Mouse (Mus musculus): ENCODE measurements around the gene Treml4. TPM values are rescaled to one million over a fixed set of nuclear protein-coding genes. Genes with fewer than 3 reads are reported as not detected.

The Treml4 gene
- polyA plus RNA-seq, 1 experiment from 2014 or later, result 0.79 TPM

DNA sequence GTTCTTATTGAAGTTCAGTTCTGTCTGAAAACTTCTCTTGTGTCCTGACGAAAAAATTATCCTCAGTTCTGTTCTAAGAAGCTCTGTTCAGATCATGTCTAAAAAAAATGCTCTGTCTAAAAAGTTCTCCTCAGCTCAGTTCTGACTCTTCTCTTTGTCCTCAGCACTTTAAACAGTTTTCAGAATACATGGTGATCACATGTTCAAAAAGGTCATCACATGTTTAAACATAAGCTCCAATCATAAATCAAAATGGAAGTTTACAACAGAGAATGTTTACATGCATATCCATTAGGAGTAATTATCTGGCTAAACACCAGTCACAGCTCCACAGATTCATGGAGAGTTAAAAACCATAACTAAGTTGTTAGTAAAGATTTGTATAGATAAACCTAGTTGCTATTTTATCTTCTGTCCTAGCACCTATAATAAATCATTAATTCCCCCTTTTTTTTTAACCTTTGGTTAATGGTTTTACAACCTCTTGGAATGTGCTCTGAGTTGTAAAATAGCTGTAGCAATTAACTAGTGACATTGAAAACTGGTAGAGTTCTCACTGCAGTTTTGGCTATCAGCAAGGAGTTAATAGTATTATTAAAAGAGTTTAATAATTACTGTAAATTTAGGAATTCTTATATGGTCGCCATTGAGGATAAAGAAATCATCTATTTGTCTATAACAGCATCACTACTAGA, 2.7 kb downstream of the Treml4 start:
- 56% methylated on average over 2 of the region's 2 CpGs for WGBS (ENCODE audit: insufficient replicate concordance)
- Histone ChIP-seq H3K4me2 (no peak overlapping the region), H3K4me3 (ENCODE audit: low read depth, low read length) (no peak overlapping the region), H3K9me3 (replicated peaks; ENCODE audit: control insufficient read depth, low read length) (no peaks in the 10 kb centered on the region), H3K4me1 (ENCODE audit: control insufficient read depth, insufficient read depth, low read length) (no peaks in the 10 kb centered on the region), H3K36me3 (ENCODE audit: control insufficient read depth, insufficient read depth, low read length) (no peaks in the 10 kb centered on the region), H3K9ac (ENCODE audit: low read depth, low read length) (no peak overlapping the region), H3K27me3 (ENCODE audit: control insufficient read depth, insufficient read depth, low read length) (0 out of 2 replicates have a peak, but pooled peaks cover 3% of the 10 kb centered on the region), H3K27ac (ENCODE audit: low read depth, low read length) (no peak overlapping the region)
- no peak for ATAC-seq (replicated peaks; ENCODE audit: insufficient number of reproducible peaks, low FRiP score, low TSS enrichment)

DNA sequence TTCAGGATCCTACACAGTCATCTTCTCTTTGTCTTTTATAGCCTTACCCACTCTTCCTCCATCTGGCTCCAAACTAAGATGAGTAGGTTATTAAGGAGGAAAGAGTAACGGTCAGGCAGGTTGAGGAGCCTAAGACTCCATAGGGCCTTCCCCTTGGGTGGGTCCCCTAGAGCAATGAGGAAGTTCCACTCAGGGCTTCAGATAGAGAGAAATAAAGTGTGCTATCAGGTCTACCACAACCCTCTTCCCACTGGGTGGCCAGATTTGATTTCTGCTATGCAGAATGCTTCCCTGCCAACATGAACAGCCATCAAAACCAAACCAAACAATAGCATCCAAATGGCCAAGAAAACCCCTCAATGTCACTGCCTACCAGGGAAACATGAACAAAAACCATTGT, 3.5 kb downstream of the Treml4 start:
- 86% methylated on average over 1 of the region's 1 CpGs for WGBS (ENCODE audit: insufficient replicate concordance)
- Histone ChIP-seq H3K36me3 (ENCODE audit: control insufficient read depth, insufficient read depth, low read length) (no peaks in the 10 kb centered on the region), H3K9ac (ENCODE audit: low read depth, low read length) (no peak overlapping the region), H3K27ac (ENCODE audit: low read depth, low read length) (no peak overlapping the region), H3K27me3 (ENCODE audit: control insufficient read depth, insufficient read depth, low read length) (0 out of 2 replicates have a peak, but pooled peaks cover 3% of the 10 kb centered on the region), H3K4me3 (ENCODE audit: low read depth, low read length) (no peak overlapping the region), H3K4me2 (no peak overlapping the region), H3K9me3 (replicated peaks; ENCODE audit: control insufficient read depth, low read length) (no peaks in the 10 kb centered on the region), H3K4me1 (ENCODE audit: control insufficient read depth, insufficient read depth, low read length) (no peaks in the 10 kb centered on the region)
- ATAC-seq (replicated peaks; ENCODE audit: insufficient number of reproducible peaks, low FRiP score, low TSS enrichment), result no peak

DNA sequence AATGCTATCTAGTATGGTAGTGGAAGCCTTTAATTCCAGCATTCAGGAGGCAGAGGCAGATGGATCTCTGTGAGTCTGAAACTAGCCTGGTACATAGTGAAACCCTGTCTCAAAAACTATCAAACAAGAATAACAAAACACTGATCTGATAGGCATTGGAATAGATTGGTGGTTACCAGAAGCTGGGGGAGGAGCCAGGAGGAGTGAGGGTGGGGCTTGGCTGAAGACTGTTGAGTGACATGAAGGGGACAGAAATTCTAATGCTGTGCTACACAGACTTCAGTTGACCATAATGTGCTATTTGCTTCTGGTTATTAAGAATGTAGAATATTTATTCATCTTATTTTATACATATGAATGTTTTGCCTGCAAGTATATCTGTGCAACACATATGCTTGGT, 4.2 kb downstream of the Treml4 start:
- no peaks in the 10 kb centered on the region for H3K9me3 ChIP-seq (replicated peaks; ENCODE audit: control insufficient read depth, low read length)
- H3K36me3 ChIP-seq (ENCODE audit: control insufficient read depth, insufficient read depth, low read length), result no peaks in the 10 kb centered on the region
- H3K27me3 ChIP-seq (ENCODE audit: control insufficient read depth, insufficient read depth, low read length), result 0 out of 2 replicates have a peak, but pooled peaks cover 3% of the 10 kb centered on the region
- H3K9ac ChIP-seq (ENCODE audit: low read depth, low read length), result no peak overlapping the region
- H3K4me3 ChIP-seq (ENCODE audit: low read depth, low read length), result no peak overlapping the region
- H3K4me1 ChIP-seq (ENCODE audit: control insufficient read depth, insufficient read depth, low read length), result no peaks in the 10 kb centered on the region
- no peak overlapping the region for H3K4me2 ChIP-seq
- H3K27ac ChIP-seq (ENCODE audit: low read depth, low read length), result no peak overlapping the region
- no peak for ATAC-seq (replicated peaks; ENCODE audit: insufficient number of reproducible peaks, low FRiP score, low TSS enrichment)

DNA sequence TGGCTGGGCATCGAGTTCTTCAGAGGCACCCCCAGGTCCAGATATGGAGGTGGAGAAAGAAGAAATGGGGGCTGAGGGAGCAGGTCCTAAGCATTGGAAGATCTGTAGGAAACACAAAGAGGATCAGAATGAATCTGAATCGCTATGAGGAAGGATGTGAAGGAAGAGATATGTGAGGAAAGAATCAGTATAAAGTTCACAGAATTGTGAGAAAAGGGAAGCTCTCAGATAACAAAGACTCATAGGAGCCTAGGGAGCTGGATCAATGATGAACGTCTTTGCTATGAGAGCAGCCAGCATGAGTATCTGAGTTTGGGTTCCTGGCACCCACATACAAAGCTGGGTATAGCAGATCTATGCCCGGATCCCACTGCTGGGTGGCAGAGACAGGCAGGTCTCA, 5.7 kb downstream of the Treml4 start:
- 0 out of 2 replicates have a peak, but pooled peaks cover 3% of the 10 kb centered on the region for H3K27me3 ChIP-seq (ENCODE audit: control insufficient read depth, insufficient read depth, low read length)
- no peak overlapping the region for H3K4me2 ChIP-seq
- H3K4me1 ChIP-seq (ENCODE audit: control insufficient read depth, insufficient read depth, low read length), result no peaks in the 10 kb centered on the region
- no peaks in the 10 kb centered on the region for H3K36me3 ChIP-seq (ENCODE audit: control insufficient read depth, insufficient read depth, low read length)
- H3K9me3 ChIP-seq (replicated peaks; ENCODE audit: control insufficient read depth, low read length), result no peaks in the 10 kb centered on the region
- ATAC-seq (replicated peaks; ENCODE audit: insufficient number of reproducible peaks, low FRiP score, low TSS enrichment), result no peak
- no peak overlapping the region for H3K27ac ChIP-seq (ENCODE audit: low read depth, low read length)
- 60% methylated on average over 4 of the region's 4 CpGs for WGBS (ENCODE audit: insufficient replicate concordance)
- H3K9ac ChIP-seq (ENCODE audit: low read depth, low read length), result no peak overlapping the region
- no peak overlapping the region for H3K4me3 ChIP-seq (ENCODE audit: low read depth, low read length)

DNA sequence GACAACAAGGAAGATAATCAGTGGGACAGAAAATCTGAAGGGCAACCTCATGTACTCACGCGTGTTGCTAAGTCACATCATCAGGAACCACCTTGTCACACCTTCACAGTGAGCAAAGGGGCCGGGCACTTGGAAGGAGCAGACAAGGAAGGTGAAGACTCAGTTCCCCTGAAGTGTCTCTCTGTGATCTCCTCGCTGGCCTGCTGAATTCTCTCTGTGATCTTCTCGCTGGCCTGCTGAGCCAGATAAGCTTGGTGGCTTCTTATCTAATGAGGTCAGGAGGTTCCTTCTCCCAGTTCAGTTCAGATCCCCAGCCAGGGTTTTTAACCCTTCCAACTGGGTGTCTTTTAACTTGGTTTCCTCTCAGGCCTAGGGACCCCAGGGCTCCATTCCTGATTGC, 8.1 kb downstream of the Treml4 start:
- 44% methylated on average over 5 of the region's 5 CpGs for WGBS (ENCODE audit: insufficient replicate concordance)
- peak overlapping the region; percentile 82 for H3K27ac ChIP-seq (ENCODE audit: low read depth, low read length)
- H3K9me3 ChIP-seq (replicated peaks; ENCODE audit: control insufficient read depth, low read length), result no peaks in the 10 kb centered on the region
- 0 out of 2 replicates have a peak overlapping the region, but pooled peaks have one; percentile 19 for H3K4me3 ChIP-seq (ENCODE audit: low read depth, low read length)
- no peaks in the 10 kb centered on the region for H3K36me3 ChIP-seq (ENCODE audit: control insufficient read depth, insufficient read depth, low read length)
- H3K4me2 ChIP-seq, result peak overlapping the region; percentile 40
- no peaks in the 10 kb centered on the region for H3K4me1 ChIP-seq (ENCODE audit: control insufficient read depth, insufficient read depth, low read length)
- no peak overlapping the region for H3K9ac ChIP-seq (ENCODE audit: low read depth, low read length)
- peak; percentile 78 for ATAC-seq (replicated peaks; ENCODE audit: insufficient number of reproducible peaks, low FRiP score, low TSS enrichment)
- 0 out of 2 replicates have a peak, but pooled peaks cover 3% of the 10 kb centered on the region for H3K27me3 ChIP-seq (ENCODE audit: control insufficient read depth, insufficient read depth, low read length)

DNA sequence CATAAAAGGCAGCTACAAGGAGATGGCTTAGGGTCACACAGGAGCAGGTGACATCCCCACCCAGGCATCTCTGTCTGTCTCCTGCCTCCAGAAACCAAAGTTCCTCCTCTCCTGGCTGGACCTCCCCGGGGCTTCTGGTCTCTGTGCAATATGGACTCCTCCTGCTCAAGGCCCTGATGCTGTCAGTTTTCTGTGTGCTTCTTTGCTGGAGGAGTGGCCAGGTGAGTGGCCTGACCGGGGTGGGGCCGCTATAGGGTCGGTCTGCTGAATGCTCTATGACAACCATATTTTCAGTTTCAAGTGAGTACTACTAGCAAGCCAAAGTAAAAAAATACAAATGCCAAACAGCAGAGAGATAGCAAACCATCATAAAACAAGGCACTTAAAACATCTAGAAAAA, 8.5 kb downstream of the Treml4 start:
- no peaks in the 10 kb centered on the region for H3K36me3 ChIP-seq (ENCODE audit: control insufficient read depth, insufficient read depth, low read length)
- H3K4me1 ChIP-seq (ENCODE audit: control insufficient read depth, insufficient read depth, low read length), result no peaks in the 10 kb centered on the region
- no peak overlapping the region for H3K4me3 ChIP-seq (ENCODE audit: low read depth, low read length)
- no peak; the same call in 1 of the 2 replicates for ATAC-seq (replicated peaks; ENCODE audit: insufficient number of reproducible peaks, low FRiP score, low TSS enrichment)
- 78% methylated on average over 4 of the region's 4 CpGs for WGBS (ENCODE audit: insufficient replicate concordance)
- H3K4me2 ChIP-seq, result peak overlapping the region; percentile 40
- H3K27ac ChIP-seq (ENCODE audit: low read depth, low read length), result peak overlapping the region; percentile 82
- no peaks in the 10 kb centered on the region for H3K9me3 ChIP-seq (replicated peaks; ENCODE audit: control insufficient read depth, low read length)
- no peak overlapping the region for H3K9ac ChIP-seq (ENCODE audit: low read depth, low read length)
- H3K27me3 ChIP-seq (ENCODE audit: control insufficient read depth, insufficient read depth, low read length), result no peaks in the 10 kb centered on the region

DNA sequence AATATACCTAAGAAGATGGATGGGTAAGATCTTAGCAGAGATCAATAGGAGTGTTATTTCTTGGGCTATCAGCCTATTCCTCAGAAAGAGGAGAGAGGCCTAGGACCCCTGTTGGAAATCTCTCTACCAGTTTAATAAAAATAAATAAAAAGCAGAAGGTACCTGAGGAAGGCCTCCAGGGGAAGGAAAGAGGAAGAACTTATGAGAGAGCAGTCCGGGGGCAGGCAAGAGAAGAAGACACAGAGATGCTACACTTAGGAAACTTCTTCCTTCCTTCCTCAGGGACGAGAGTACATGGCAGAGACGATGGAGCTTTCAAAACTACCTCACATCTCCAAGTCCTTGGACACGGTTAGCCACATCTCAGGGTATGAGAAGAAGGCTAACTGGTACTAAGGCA, 10.0 kb downstream of the Treml4 start:
- WGBS (ENCODE audit: insufficient replicate concordance), result 69% methylated on average over 4 of the region's 4 CpGs
- no peaks in the 10 kb centered on the region for H3K27me3 ChIP-seq (ENCODE audit: control insufficient read depth, insufficient read depth, low read length)
- no peaks in the 10 kb centered on the region for H3K9me3 ChIP-seq (replicated peaks; ENCODE audit: control insufficient read depth, low read length)
- no peak overlapping the region for H3K4me2 ChIP-seq
- no peak for ATAC-seq (replicated peaks; ENCODE audit: insufficient number of reproducible peaks, low FRiP score, low TSS enrichment)
- no peaks in the 10 kb centered on the region for H3K4me1 ChIP-seq (ENCODE audit: control insufficient read depth, insufficient read depth, low read length)
- H3K36me3 ChIP-seq (ENCODE audit: control insufficient read depth, insufficient read depth, low read length), result no peaks in the 10 kb centered on the region
- no peak overlapping the region for H3K4me3 ChIP-seq (ENCODE audit: low read depth, low read length)
- no peak overlapping the region for H3K9ac ChIP-seq (ENCODE audit: low read depth, low read length)
- no peak overlapping the region for H3K27ac ChIP-seq (ENCODE audit: low read depth, low read length)

DNA sequence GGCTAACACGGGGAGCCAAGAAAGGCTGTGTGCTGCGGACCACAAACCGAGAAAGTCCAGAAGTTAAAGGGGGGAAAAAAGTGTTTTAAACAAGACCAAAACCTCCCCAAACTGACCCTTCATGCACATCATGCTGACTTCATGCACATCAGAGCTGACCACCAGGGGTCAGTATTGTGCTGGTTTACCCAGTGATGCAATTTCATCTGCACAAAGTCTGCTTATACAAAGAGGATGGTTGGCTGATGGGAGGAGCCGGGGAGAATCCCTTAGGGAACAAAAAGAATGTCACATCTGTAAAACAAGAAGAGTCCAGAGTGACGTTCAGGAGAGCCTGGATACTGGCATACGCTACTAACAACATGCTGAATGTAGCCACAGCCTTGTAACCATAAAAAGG, 10.8 kb downstream of the Treml4 start:
- H3K4me1 ChIP-seq (ENCODE audit: control insufficient read depth, insufficient read depth, low read length), result no peaks in the 10 kb centered on the region
- no peak for ATAC-seq (replicated peaks; ENCODE audit: insufficient number of reproducible peaks, low FRiP score, low TSS enrichment)

DNA sequence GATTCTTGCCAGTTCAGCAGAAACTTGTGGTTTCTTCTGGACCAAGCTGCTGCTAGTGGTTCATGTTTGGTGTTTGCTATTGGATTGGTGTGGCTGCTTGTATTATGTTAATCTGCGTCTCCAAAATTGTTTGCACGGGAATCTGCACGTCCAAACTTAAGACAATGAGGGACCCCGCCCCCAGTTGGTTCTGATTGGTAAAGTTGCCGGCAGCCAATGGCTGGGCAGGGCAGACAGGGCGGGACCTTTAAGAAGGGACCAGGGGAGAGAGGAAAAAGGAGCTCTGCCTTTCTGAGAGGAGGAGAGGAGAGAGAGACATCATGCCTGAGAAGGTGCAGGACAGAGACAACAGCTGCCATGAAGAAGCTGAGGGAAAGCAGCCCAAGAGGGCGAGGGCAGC, 11.6 kb downstream of the Treml4 start:
- no peak overlapping the region for H3K4me2 ChIP-seq
- ATAC-seq (replicated peaks; ENCODE audit: insufficient number of reproducible peaks, low FRiP score, low TSS enrichment), result no peak
- no peak overlapping the region for H3K27ac ChIP-seq (ENCODE audit: low read depth, low read length)
- 47% methylated on average over 7 of the region's 7 CpGs for WGBS (ENCODE audit: insufficient replicate concordance)
- no peaks in the 10 kb centered on the region for H3K4me1 ChIP-seq (ENCODE audit: control insufficient read depth, insufficient read depth, low read length)
- H3K4me3 ChIP-seq (ENCODE audit: low read depth, low read length), result no peak overlapping the region
- H3K9ac ChIP-seq (ENCODE audit: low read depth, low read length), result no peak overlapping the region
- H3K36me3 ChIP-seq (ENCODE audit: control insufficient read depth, insufficient read depth, low read length), result no peaks in the 10 kb centered on the region
- no peaks in the 10 kb centered on the region for H3K9me3 ChIP-seq (replicated peaks; ENCODE audit: control insufficient read depth, low read length)
- H3K27me3 ChIP-seq (ENCODE audit: control insufficient read depth, insufficient read depth, low read length), result no peaks in the 10 kb centered on the region

More for the DNA sequence above, 10.8 kb downstream of the Treml4 start:
- H3K27me3 ChIP-seq (ENCODE audit: control insufficient read depth, insufficient read depth, low read length), result no peaks in the 10 kb centered on the region
- 23% methylated on average over 6 of the region's 6 CpGs for WGBS (ENCODE audit: insufficient replicate concordance)
- H3K4me2 ChIP-seq, result no peak overlapping the region
- no peaks in the 10 kb centered on the region for H3K36me3 ChIP-seq (ENCODE audit: control insufficient read depth, insufficient read depth, low read length)
- no peak overlapping the region for H3K4me3 ChIP-seq (ENCODE audit: low read depth, low read length)
- H3K9ac ChIP-seq (ENCODE audit: low read depth, low read length), result no peak overlapping the region
- H3K9me3 ChIP-seq (replicated peaks; ENCODE audit: control insufficient read depth, low read length), result no peaks in the 10 kb centered on the region
- H3K27ac ChIP-seq (ENCODE audit: low read depth, low read length), result no peak overlapping the region
